Mouse (Mus musculus) liver, adult 2 months (tissue): Measurements from ENCODE around the gene Sardh.

Experiments
- CTCF ChIP-seq: fragments of 200-500 bp; IDR thresholded peaks from 2 replicates; pipeline ENCODE4 v1.5.1; 2011; ENCODE audit warnings: low read depth, low read length, control low read depth
- POLR2A ChIP-seq: fragments of 200-500 bp; IDR thresholded peaks from 2 replicates; pipeline ENCODE4 v1.6.1; 2011; ENCODE audit warnings: low read length, control low read depth; ENCODE audit not compliant: insufficient read depth; ENCODE audit errors: extremely low read depth

GRCm38 (mm10) chr2:27281771-27282170 lies 33.6 kb upstream of the Sardh start:
- TF ChIP-seq POLR2A: no peak
- no peak for TF ChIP-seq CTCF
